Mouse (Mus musculus): Measurements from ENCODE around the gene Mllt10. TPM values are rescaled to one million over a fixed set of nuclear protein-coding genes. Genes with fewer than 3 reads are reported as not detected.
A peak's percentile ranks its signal among the peaks of the same experiment; 100 is the strongest.

Mllt10 gene
- polyA plus RNA-seq, 2 experiments: 14.4 to 16.4 TPM

DNA sequence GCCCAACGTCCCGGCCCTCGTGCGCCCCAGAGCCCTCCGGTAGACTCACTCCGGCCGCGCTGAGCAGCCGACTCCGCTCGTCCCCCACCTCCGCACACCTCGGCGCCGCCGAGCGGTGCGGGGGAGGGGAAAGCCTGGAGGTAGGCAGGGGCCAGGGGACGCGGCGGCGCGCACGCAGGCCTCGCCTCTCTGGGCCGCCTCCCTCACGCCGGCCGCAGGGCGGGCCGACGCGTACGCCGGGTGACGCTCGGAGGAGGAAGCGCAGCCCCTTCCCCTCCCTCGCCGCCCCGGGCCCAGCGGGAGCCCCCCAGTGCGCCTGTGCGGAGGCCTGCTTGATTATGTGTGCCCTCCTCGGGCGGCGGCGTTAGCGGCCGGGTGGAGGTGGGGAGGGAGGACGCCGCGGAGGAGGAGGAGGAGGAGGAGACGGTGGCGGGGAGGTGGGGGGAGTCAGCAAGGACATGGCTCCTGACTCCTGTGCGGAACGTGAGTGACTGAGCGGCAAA is 9.4 kb downstream of the Mllt10 start:
- DNase-seq (ENCODE audit: low read depth in 3 of 3, low spot score in 3 of 3): peak; percentile 76
- TF ChIP-seq CTCF (IDR thresholded peaks at IDR 0.05; ENCODE audit: low read depth): no peak
- no peak for TF ChIP-seq EP300 (IDR thresholded peaks at IDR 0.05; ENCODE audit: low read depth)

DNA sequence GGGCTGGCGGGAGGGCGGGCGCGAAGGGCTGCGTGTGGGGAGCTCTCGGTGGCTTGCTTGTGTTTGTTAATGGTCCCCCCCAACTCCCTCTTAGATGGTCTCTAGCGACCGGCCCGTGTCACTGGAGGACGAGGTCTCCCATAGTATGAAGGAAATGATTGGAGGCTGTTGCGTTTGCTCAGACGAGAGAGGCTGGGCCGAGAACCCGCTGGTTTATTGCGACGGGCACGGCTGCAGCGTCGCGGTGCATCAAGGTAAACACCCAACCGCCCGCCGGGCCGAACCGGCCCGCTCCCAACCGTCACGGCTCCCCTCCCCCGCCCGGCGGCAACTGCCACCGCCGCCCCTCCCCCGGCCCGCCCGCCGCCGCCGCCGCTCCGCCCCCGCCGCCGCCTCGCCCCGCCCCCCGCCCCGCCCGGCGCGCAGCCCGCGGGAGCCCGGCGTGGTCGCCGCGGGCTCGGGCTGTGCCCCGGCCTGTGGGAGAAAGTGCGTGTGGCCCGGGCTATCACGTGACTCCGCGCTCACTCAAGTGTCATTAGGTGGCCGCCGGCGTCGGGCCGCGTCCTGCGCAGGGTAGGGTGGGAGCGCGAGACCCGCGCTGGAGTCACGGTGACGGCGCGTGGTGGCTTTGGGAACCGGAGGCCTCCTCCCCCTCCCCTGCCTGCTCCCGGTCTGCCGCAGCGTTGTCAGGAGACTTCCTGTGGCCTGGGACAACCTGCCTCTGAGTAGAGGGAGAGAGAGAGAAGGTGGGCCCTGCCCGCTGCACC is 10.1 kb downstream of the Mllt10 start:
- peak overlapping the region; percentile 75 for H3K4me2 ChIP-seq (ENCODE audit: low read depth)
- no peaks in the 10 kb centered on the region for H3K9me3 ChIP-seq (ENCODE audit: control insufficient read depth, low read length)
- TF ChIP-seq EP300 (IDR thresholded peaks at IDR 0.05; ENCODE audit: low read depth): no peak; the same call in 1 of the 2 replicates
- TF ChIP-seq CTCF (IDR thresholded peaks at IDR 0.05; ENCODE audit: low read depth): no peak
- ATAC-seq (ENCODE audit: insufficient read depth): peak; percentile 68
- peaks cover 7 to 9% of the 10 kb centered on the region in 2 experiments for H3K4me1 ChIP-seq (replicated peaks; ENCODE audit: control insufficient read depth in 2 of 2, insufficient read depth in 2 of 2, low read length in 1 of 2)
- peak in 2 of 3 experiments; percentile 58 to 60 for DNase-seq (ENCODE audit: low read depth in 3 of 3, low spot score in 3 of 3)
- H3K27ac ChIP-seq: peak overlapping the region; percentile 95
- H3K9ac ChIP-seq (replicated peaks): peak overlapping the region; percentile 98
- peak overlapping the region; percentile 65 to 96 for H3K4me3 ChIP-seq (ENCODE audit: insufficient read depth in 1 of 2, low read depth in 2 of 2, low read length in 2 of 2)
- peaks cover 10% of the 10 kb centered on the region for H3K36me3 ChIP-seq (replicated peaks; ENCODE audit: control insufficient read depth, insufficient read depth, low read depth)
- no peaks in the 10 kb centered on the region for H3K27me3 ChIP-seq (ENCODE audit: control insufficient read depth, insufficient read depth, low read length)
- WGBS (ENCODE audit: insufficient replicate concordance): under 1% methylated on average over 62 of the region's 85 CpGs

More for the DNA sequence above, 9.4 kb downstream of the Mllt10 start:
- Histone ChIP-seq H3K9ac (replicated peaks) (peak overlapping the region; percentile 98), H3K9me3 (ENCODE audit: control insufficient read depth, low read length) (no peaks in the 10 kb centered on the region), H3K36me3 (replicated peaks; ENCODE audit: control insufficient read depth, insufficient read depth, low read depth) (peaks cover 9% of the 10 kb centered on the region), H3K27ac (peak overlapping the region; percentile 95), H3K4me2 (ENCODE audit: low read depth) (peak overlapping the region; percentile 75), H3K4me1 (replicated peaks; ENCODE audit: control insufficient read depth in 2 of 2, insufficient read depth in 2 of 2, low read length in 1 of 2) (peaks cover 7 to 9% of the 10 kb centered on the region in 2 experiments), H3K4me3 (ENCODE audit: insufficient read depth in 1 of 2, low read depth in 2 of 2, low read length in 2 of 2) (peak overlapping the region; percentile 65 to 96), H3K27me3 (ENCODE audit: control insufficient read depth, insufficient read depth, low read length) (no peaks in the 10 kb centered on the region)
- under 1% methylated on average over 52 of the region's 58 CpGs for WGBS (ENCODE audit: insufficient replicate concordance)
- peak; percentile 89 for ATAC-seq (ENCODE audit: insufficient read depth)

DNA sequence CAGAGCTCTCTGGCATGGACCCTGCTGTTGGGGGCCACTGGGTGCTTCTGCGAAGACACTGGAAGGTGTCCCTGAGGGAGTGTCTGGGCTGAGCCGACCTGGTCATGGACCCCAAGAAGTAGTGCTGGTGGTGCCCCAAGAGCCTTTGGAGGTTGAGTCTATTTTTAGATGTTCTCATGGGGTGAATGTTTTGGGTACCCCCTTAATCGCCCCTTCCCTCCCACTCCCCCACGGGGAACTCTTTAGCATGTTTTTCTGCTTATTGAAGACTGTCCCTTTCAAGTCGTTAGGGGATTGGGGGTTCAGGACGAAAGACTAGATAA is 10.6 kb downstream of the Mllt10 start:
- H3K36me3 ChIP-seq (replicated peaks; ENCODE audit: control insufficient read depth, insufficient read depth, low read depth): peaks cover 10% of the 10 kb centered on the region
- WGBS (ENCODE audit: insufficient replicate concordance): 1% methylated on average over 6 of the region's 6 CpGs
- peaks cover 7 to 9% of the 10 kb centered on the region in 2 experiments for H3K4me1 ChIP-seq (replicated peaks; ENCODE audit: control insufficient read depth in 2 of 2, insufficient read depth in 2 of 2, low read length in 1 of 2)
- H3K4me2 ChIP-seq (ENCODE audit: low read depth): peak overlapping the region; percentile 75
- H3K9me3 ChIP-seq (ENCODE audit: control insufficient read depth, low read length): no peaks in the 10 kb centered on the region
- H3K27me3 ChIP-seq (ENCODE audit: control insufficient read depth, insufficient read depth, low read length): no peaks in the 10 kb centered on the region
- H3K27ac ChIP-seq: peak overlapping the region; percentile 51
- TF ChIP-seq EP300 (IDR thresholded peaks at IDR 0.05; ENCODE audit: low read depth) (no peak), CTCF (IDR thresholded peaks at IDR 0.05; ENCODE audit: low read depth) (no peak)
- DNase-seq (ENCODE audit: low read depth in 3 of 3, low spot score in 3 of 3) (no peak), ATAC-seq (ENCODE audit: insufficient read depth) (no peak)
- peak overlapping the region; percentile 65 to 84 for H3K4me3 ChIP-seq (ENCODE audit: insufficient read depth in 1 of 2, low read depth in 2 of 2, low read length in 2 of 2)
- H3K9ac ChIP-seq (replicated peaks): peak overlapping the region; percentile 98

DNA sequence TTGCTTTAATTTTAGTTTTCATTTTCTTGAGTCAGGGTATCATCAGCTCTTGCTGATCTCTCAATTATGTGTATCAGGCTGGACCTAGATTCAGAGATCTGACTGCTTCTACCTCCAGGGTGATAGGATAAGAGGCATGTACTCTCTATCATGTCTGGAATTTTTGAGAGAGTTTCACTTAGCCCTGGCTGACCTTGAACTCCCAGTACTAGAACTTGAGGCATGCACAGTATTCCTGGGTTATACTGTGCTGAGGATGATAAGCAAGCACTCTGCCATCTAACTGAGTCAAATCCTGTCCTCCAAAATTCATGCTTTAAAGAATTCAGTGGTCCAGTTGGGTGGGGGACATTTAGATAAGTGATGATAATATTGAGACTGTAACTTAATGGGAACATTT is 11.4 kb downstream of the Mllt10 start:
- peak overlapping the region; percentile 75 for H3K4me2 ChIP-seq (ENCODE audit: low read depth)
- H3K27me3 ChIP-seq (ENCODE audit: control insufficient read depth, insufficient read depth, low read length): no peaks in the 10 kb centered on the region
- H3K9me3 ChIP-seq (ENCODE audit: control insufficient read depth, low read length): no peaks in the 10 kb centered on the region
- TF ChIP-seq CTCF (IDR thresholded peaks at IDR 0.05; ENCODE audit: low read depth) (no peak), EP300 (IDR thresholded peaks at IDR 0.05; ENCODE audit: low read depth) (no peak)
- DNase-seq (ENCODE audit: low read depth in 3 of 3, low spot score in 3 of 3) (no peak), ATAC-seq (ENCODE audit: insufficient read depth) (no peak)
- H3K4me1 ChIP-seq (replicated peaks; ENCODE audit: control insufficient read depth in 2 of 2, insufficient read depth in 2 of 2, low read length in 1 of 2): peaks cover 7 to 9% of the 10 kb centered on the region in 2 experiments
- H3K4me3 ChIP-seq (ENCODE audit: insufficient read depth in 1 of 2, low read depth in 2 of 2, low read length in 2 of 2): peak overlapping the region in 1 of 2 experiments; percentile 65; a peak in 2 of 4 replicates
- H3K27ac ChIP-seq: no peak overlapping the region
- peaks cover 10% of the 10 kb centered on the region for H3K36me3 ChIP-seq (replicated peaks; ENCODE audit: control insufficient read depth, insufficient read depth, low read depth)
- H3K9ac ChIP-seq (replicated peaks): peak overlapping the region; percentile 98

DNA sequence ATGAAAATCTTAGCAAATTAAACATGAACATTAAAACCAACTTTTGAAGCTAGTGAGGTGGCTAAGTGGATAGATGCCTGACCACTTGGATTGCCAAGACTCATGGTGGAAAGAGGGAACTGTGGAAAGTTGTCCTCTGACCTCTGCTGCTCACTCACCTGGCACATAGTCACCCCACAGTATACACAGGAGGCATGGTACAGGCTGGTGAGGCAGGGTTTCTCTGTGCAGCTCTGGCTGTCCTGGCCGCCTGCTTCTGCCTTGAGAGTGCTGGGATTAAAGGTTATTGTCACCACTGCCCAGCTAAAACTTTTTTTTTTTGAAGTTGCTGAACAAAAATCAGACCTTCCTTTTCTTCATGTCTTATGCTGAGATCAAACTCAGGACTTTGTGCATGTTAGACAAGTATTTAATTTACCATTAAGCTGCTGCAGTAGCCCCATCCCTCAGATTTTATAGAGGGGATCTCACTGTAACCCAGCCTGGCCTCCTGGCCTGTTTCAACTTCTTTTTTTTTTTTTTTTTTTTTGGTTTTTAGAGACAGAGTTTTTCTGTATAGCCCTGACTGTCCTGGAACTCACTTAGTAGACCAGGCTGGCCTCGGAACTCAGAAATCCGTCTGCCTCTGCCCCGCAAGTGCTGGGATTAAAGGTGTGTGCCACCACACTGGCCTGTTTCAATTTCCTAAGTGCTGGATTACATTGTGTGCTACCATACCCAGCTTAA is 13.2 kb downstream of the Mllt10 start:
- H3K27me3 ChIP-seq (ENCODE audit: control insufficient read depth, insufficient read depth, low read length): no peaks in the 10 kb centered on the region
- H3K36me3 ChIP-seq (replicated peaks; ENCODE audit: control insufficient read depth, insufficient read depth, low read depth): peaks cover 17% of the 10 kb centered on the region
- 87% methylated on average over 4 of the region's 4 CpGs for WGBS (ENCODE audit: insufficient replicate concordance)
- no peaks in the 10 kb centered on the region for H3K9me3 ChIP-seq (ENCODE audit: control insufficient read depth, low read length)
- DNase-seq (ENCODE audit: low read depth in 3 of 3, low spot score in 3 of 3) (no peak), ATAC-seq (ENCODE audit: insufficient read depth) (no peak)
- TF ChIP-seq CTCF (IDR thresholded peaks at IDR 0.05; ENCODE audit: low read depth) (no peak), EP300 (IDR thresholded peaks at IDR 0.05; ENCODE audit: low read depth) (no peak)
- no peak overlapping the region for H3K9ac ChIP-seq (replicated peaks)
- H3K27ac ChIP-seq: no peak overlapping the region
- H3K4me1 ChIP-seq (replicated peaks; ENCODE audit: control insufficient read depth in 2 of 2, insufficient read depth in 2 of 2, low read length in 1 of 2): peaks cover 7 to 9% of the 10 kb centered on the region in 2 experiments
- no peak overlapping the region for H3K4me2 ChIP-seq (ENCODE audit: low read depth)
- H3K4me3 ChIP-seq (ENCODE audit: insufficient read depth in 1 of 2, low read depth in 2 of 2, low read length in 2 of 2): no peak overlapping the region

All from liver, embryonic 14.5 days (tissue).